Mouse (Mus musculus): Measurements from ENCODE around the gene Nos3. TPM values are rescaled to one million over a fixed set of nuclear protein-coding genes. Genes with fewer than 3 reads are reported as not detected.
A peak's percentile ranks its signal among the peaks of the same experiment; 100 is the strongest.

Nos3 gene
- polyA plus RNA-seq, 1 experiment from 2014 or later, result 26.5 TPM

DNA sequence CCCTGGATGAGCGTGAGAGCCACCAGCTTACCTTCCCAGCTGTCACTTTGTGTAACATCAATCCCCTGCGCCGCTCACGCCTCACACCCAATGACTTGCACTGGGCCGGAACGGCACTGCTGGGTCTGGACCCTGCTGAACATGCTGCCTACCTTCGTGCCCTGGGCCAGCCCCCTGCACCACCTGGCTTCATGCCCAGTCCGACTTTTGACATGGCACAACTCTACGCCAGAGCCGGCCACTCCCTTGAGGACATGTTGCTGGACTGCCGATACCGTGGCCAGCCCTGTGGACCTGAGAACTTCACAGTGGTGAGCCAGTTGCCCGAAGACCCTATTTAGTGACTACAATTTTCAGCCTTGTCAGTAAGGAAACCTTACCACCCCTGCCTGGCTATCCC lies 49.3 kb downstream of the Nos3 start:
- no peaks in the 10 kb centered on the region for H3K36me3 ChIP-seq (ENCODE audit: insufficient read depth, low read length)
- no peaks in the 10 kb centered on the region for H3K4me1 ChIP-seq (ENCODE audit: insufficient read depth, low read depth, low read length)
- H3K4me2 ChIP-seq (replicated peaks; ENCODE audit: low read depth, low read length), result no peak overlapping the region
- no peaks in the 10 kb centered on the region for H3K27me3 ChIP-seq (replicated peaks; ENCODE audit: insufficient read depth, low read length)
- DNase-seq (ENCODE audit: low spot score) (no peak), ATAC-seq (no peak)
- no peak overlapping the region for H3K27ac ChIP-seq (ENCODE audit: low read length)
- no peak for TF ChIP-seq EP300 (IDR thresholded peaks at IDR 0.05)
- TF ChIP-seq CTCF (IDR thresholded peaks at IDR 0.05), result no peak
- no peak overlapping the region for H3K4me3 ChIP-seq (ENCODE audit: low read depth, low read length)
- H3K9me3 ChIP-seq (ENCODE audit: low read length), result no peaks in the 10 kb centered on the region
- WGBS, result 69% methylated on average over 13 of the region's 13 CpGs
- H3K9ac ChIP-seq (replicated peaks; ENCODE audit: low read depth), result no peak overlapping the region

DNA sequence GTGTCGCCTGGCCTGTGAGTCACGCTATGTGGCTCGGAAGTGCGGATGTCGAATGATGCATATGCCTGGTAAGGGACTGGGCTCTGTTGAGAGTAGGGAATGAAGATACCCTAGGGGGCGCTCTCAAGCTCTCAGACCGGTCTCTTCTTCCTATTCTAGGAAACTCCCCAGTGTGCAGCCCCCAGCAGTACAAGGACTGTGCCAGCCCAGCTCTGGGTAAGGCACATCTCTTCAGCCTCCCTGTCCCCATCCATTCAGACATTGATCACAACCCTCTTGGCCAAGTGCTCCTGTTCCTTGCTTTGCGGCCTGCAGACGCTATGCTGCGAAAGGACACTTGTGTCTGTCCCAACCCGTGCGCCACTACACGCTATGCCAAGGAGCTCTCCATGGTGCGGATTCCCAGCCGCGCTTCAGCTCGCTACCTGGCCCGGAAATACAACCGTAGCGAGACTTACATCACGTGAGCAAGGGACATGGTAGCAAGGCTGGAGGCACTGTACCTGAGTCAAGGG lies 51.7 kb downstream of the Nos3 start:
- Histone ChIP-seq H3K9me3 (ENCODE audit: low read length) (no peaks in the 10 kb centered on the region), H3K4me1 (ENCODE audit: insufficient read depth, low read depth, low read length) (no peaks in the 10 kb centered on the region), H3K27ac (ENCODE audit: low read length) (no peak overlapping the region), H3K27me3 (replicated peaks; ENCODE audit: insufficient read depth, low read length) (no peaks in the 10 kb centered on the region), H3K9ac (replicated peaks; ENCODE audit: low read depth) (no peak overlapping the region), H3K4me3 (ENCODE audit: low read depth, low read length) (no peak overlapping the region), H3K36me3 (ENCODE audit: insufficient read depth, low read length) (0 out of 2 replicates have a peak, but pooled peaks cover 7% of the 10 kb centered on the region), H3K4me2 (replicated peaks; ENCODE audit: low read depth, low read length) (peak overlapping the region; percentile 28)
- DNase-seq (ENCODE audit: low spot score), result peak; percentile 90
- 4% methylated on average over 21 of the region's 21 CpGs for WGBS
- peak; percentile 84 for ATAC-seq
- TF ChIP-seq EP300 (IDR thresholded peaks at IDR 0.05) (no peak), CTCF (IDR thresholded peaks at IDR 0.05) (peak; percentile 78)

DNA sequence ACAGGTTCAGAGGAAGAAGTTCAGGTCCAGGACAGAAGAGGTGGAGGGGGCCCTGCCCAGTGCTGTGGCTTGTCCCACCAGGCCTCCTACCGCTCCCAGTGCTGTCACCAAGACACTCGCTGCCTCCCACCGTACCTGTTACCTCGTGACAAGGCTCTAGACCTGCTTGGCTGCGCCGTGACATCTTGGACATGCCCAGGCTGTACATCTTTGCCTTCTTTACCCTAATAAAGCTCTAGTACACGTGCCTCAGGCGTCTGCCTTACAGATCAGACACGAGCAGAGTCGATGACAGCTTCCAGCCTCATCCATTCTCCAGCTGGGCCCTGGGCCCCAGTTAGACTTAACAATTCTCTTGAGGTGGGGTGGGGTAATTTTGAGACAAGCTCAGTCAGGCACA lies 53.0 kb downstream of the Nos3 start:
- no peak for TF ChIP-seq CTCF (IDR thresholded peaks at IDR 0.05)
- TF ChIP-seq EP300 (IDR thresholded peaks at IDR 0.05), result no peak
- Histone ChIP-seq H3K4me1 (ENCODE audit: insufficient read depth, low read depth, low read length) (no peaks in the 10 kb centered on the region), H3K27me3 (replicated peaks; ENCODE audit: insufficient read depth, low read length) (no peaks in the 10 kb centered on the region), H3K36me3 (ENCODE audit: insufficient read depth, low read length) (0 out of 2 replicates have a peak, but pooled peaks cover 7% of the 10 kb centered on the region), H3K4me2 (replicated peaks; ENCODE audit: low read depth, low read length) (no peak overlapping the region), H3K27ac (ENCODE audit: low read length) (no peak overlapping the region), H3K9me3 (ENCODE audit: low read length) (no peaks in the 10 kb centered on the region), H3K9ac (replicated peaks; ENCODE audit: low read depth) (no peak overlapping the region), H3K4me3 (ENCODE audit: low read depth, low read length) (no peak overlapping the region)
- DNase-seq (ENCODE audit: low spot score), result no peak
- 86% methylated on average over 10 of the region's 10 CpGs for WGBS
- no peak for ATAC-seq

DNA sequence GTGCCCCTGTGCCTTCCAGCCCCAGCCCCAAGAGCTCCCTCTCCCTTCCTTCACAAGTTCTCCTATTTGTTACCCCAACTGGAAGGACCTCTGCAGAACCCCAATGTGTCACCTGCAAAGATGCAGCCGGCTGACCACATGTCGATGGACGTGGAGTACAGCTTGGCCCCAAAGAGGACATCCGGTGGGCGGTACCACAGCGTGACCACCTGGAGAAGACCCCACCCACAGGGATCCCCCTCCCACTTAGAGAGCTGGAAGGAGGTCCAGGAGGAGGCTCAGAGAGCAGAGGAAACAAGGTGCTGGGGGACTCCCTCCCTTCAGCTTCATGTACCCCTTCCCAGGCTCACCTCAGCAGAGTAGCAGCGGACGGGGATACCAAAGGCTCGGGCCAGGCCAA lies 55.8 kb downstream of the Nos3 start:
- no peaks in the 10 kb centered on the region for H3K9me3 ChIP-seq (ENCODE audit: low read length)
- H3K4me3 ChIP-seq (ENCODE audit: low read depth, low read length), result no peak overlapping the region
- TF ChIP-seq CTCF (IDR thresholded peaks at IDR 0.05) (no peak), EP300 (IDR thresholded peaks at IDR 0.05) (no peak)
- H3K27me3 ChIP-seq (replicated peaks; ENCODE audit: insufficient read depth, low read length), result no peaks in the 10 kb centered on the region
- WGBS, result 88% methylated on average over 9 of the region's 9 CpGs
- no peak for DNase-seq (ENCODE audit: low spot score)
- H3K36me3 ChIP-seq (ENCODE audit: insufficient read depth, low read length), result 0 out of 2 replicates have a peak, but pooled peaks cover 7% of the 10 kb centered on the region
- H3K27ac ChIP-seq (ENCODE audit: low read length), result no peak overlapping the region
- peaks cover 9% of the 10 kb centered on the region; the same call in 1 of the 2 replicates for H3K4me1 ChIP-seq (ENCODE audit: insufficient read depth, low read depth, low read length)
- ATAC-seq, result no peak
- no peak overlapping the region for H3K4me2 ChIP-seq (replicated peaks; ENCODE audit: low read depth, low read length)
- H3K9ac ChIP-seq (replicated peaks; ENCODE audit: low read depth), result no peak overlapping the region

DNA sequence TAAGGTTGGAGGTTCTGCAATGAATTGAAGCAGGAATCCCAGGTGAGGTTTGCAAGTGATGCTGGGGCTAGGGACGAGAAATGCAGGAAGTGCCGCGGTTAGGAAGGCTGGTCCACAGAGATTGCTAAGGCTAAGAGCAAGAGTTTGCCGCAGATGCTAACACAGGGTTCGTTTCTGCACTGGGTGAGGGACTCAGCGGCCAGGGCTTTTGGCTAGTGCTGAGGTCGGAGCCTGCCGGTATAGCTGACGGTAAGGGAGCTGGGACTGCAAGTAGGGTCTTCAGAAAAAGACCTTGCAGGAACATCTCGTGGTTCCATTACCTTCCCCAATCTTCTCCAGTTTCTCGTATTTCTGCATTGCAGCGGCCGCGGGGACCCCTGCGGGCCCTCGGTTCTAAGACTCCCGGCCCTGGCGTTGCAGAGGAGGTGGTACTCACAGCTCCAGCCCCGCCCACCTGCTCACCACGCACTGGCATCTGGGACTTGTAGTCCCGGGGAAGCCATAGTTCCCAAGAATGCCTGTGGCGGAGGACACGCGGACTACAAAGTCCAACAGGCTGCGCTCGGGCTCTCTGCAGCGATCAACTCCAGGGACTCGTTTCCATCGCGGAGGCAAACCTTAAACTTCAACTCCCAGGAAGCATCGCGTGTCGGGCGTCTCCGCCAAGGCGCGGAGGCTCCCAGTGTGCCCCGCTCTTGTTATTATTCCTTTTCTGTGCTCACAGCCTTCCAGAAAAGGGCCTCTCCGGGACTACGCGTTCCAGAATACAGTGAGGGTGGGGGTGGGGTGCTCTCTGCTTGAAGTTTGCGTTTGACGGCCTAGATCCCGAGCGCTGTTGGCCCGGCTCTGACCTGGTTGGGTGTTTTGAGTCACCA lies 58.8 kb downstream of the Nos3 start, which contains the start of the genes Cdk5 and Slc4a2:
Gene Cdk5 (minus strand): TSS at position 402 of the 875 bp plus-strand sequence.
Gene Slc4a2 (plus strand): TSS at position 709 of the 875 bp plus-strand sequence.
- WGBS, result 1% methylated on average over 46 of the region's 46 CpGs

More for the DNA sequence above, 58.8 kb downstream of the Nos3 start, which contains the start of the genes Cdk5 and Slc4a2:
- Histone ChIP-seq H3K9me3 (ENCODE audit: low read length) (no peaks in the 10 kb centered on the region), H3K27ac (ENCODE audit: low read length) (peak within 1 kb of the TSS; percentile 99), H3K9ac (replicated peaks; ENCODE audit: low read depth) (peak within 1 kb of the TSS; percentile 77), H3K4me1 (ENCODE audit: insufficient read depth, low read depth, low read length) (peaks cover 31% of the 10 kb centered on the region), H3K4me2 (replicated peaks; ENCODE audit: low read depth, low read length) (peak within 1 kb of the TSS; percentile 81), H3K27me3 (replicated peaks; ENCODE audit: insufficient read depth, low read length) (no peaks in the 10 kb centered on the region), H3K36me3 (ENCODE audit: insufficient read depth, low read length) (0 out of 2 replicates have a peak, but pooled peaks cover 7% of the 10 kb centered on the region), H3K4me3 (ENCODE audit: low read depth, low read length) (peak within 1 kb of the TSS; percentile 74)
- DNase-seq (ENCODE audit: low spot score) (peak; percentile 100), ATAC-seq (peak; percentile 94)
- peak; percentile 83 for TF ChIP-seq EP300 (IDR thresholded peaks at IDR 0.05)
- no peak; the same call in 1 of the 2 replicates for TF ChIP-seq CTCF (IDR thresholded peaks at IDR 0.05)
